Mouse (Mus musculus) forebrain, embryonic 11.5 days (tissue): Measurements from ENCODE around the gene Acvr1. TPM values are rescaled to one million over a fixed set of nuclear protein-coding genes. Genes with fewer than 3 reads are reported as not detected.

Experiments used
- ATAC-seq: fragments of 200-750 bp; cut with Nextera tagmentation; replicated peaks from 2 replicates; pipeline ENCODE4 v1.8.0; 2017; ENCODE audit warnings: moderate TSS enrichment; ENCODE audit not compliant: low FRiP score
- DNase-seq: peaks from one replicate; pipeline ENCODE4 v3.0.0-alpha.2; 2017; ENCODE audit warnings: low spot score
- H3K27ac ChIP-seq: fragments of 300-500 bp; sonication (generic); 2 replicates; pipeline ENCODE4 v1.5.1; 2014; ENCODE audit warnings: low read depth, low read length
- H3K27me3 ChIP-seq: fragments of 300-500 bp; sonication (generic); 2 replicates; pipeline ENCODE4 v1.6.1; 2014; ENCODE audit warnings: mild to moderate bottlenecking, low read length, mixed read lengths; ENCODE audit not compliant: control insufficient read depth, insufficient read depth
- H3K36me3 ChIP-seq: fragments of 300-500 bp; sonication (generic); 2 replicates; pipeline ENCODE4 v1.6.1; 2014; ENCODE audit warnings: mild to moderate bottlenecking, low read length, moderate library complexity, mixed read lengths; ENCODE audit not compliant: control insufficient read depth, insufficient read depth
- H3K4me1 ChIP-seq: fragments of 300-500 bp; sonication (generic); replicated peaks from 2 replicates; pipeline ENCODE4 v1.6.1; 2014; ENCODE audit warnings: low read length, mixed read lengths; ENCODE audit not compliant: control insufficient read depth, insufficient read depth
- H3K4me2 ChIP-seq: fragments of 300-500 bp; sonication (generic); 2 replicates; pipeline ENCODE4 v1.6.1; 2014; ENCODE audit warnings: low read depth, mild to moderate bottlenecking, low read length, moderate library complexity, mixed read lengths; ENCODE audit not compliant: severe bottlenecking
- H3K4me3 ChIP-seq: fragments of 300-500 bp; sonication (generic); 2 replicates; pipeline ENCODE4 v1.5.1; 2014; ENCODE audit warnings: low read depth, low read length
- H3K9ac ChIP-seq: fragments of 300-500 bp; sonication (generic); 2 replicates; pipeline ENCODE4 v1.6.1; 2014; ENCODE audit warnings: low read length
- H3K9me3 ChIP-seq: fragments of 300-500 bp; sonication (generic); 2 replicates; pipeline ENCODE4 v1.6.1; 2016; ENCODE audit warnings: low read length, mixed read lengths; ENCODE audit not compliant: control insufficient read depth
- WGBS: fragments of 180-500 bp; shearing (Covaris S2); extraction: QIAGEN DNeasy Blood & Tissue Kit; methylation state at CpG from one replicate; pipeline ENCODE4 v1.1.7; 2014; 5-methylcytosine and 5-hydroxymethylcytosine counted together
- polyA plus RNA-seq: library from polyadenylated mRNA; unstranded; fragments of >200 nt; fragmentation: Nextera tagmentation; extraction: Ambion mirVana; gene quantifications from 2 replicates; pipeline ENCODE4 v1.2.1, GENCODE M21; 2014

Acvr1 gene
- polyA plus RNA-seq, 1 experiment from 2014 or later: 5.1 TPM

- 0 out of 2 replicates have a peak overlapping the region, but pooled peaks have one; percentile 21 for H3K27ac ChIP-seq
Measured at GRCm38 (mm10) chr2:58486441-58487278, 80.3 kb downstream of the Acvr1 start.

GRCm38 (mm10) chr2:58485683-58486082, 81.3 kb downstream of the Acvr1 start:
- WGBS: 90% methylated on average over 3 of the region's 3 CpGs
- no peak for DNase-seq

More at GRCm38 (mm10) chr2:58486441-58487278, 80.3 kb downstream of the Acvr1 start:
- Histone ChIP-seq H3K9me3 (no peaks in the 10 kb centered on the region; the same call in 1 of the 2 replicates), H3K4me1 (peaks cover 15% of the 10 kb centered on the region; the same call in 1 of the 2 replicates), H3K27me3 (no peaks in the 10 kb centered on the region), H3K36me3 (no peaks in the 10 kb centered on the region), H3K9ac (no peak overlapping the region), H3K4me2 (no peak overlapping the region), H3K4me3 (no peak overlapping the region)
- WGBS: 50% methylated on average over 14 of the region's 14 CpGs
- DNase-seq (no peak), ATAC-seq (peak; percentile 60; the same call in 1 of the 2 replicates)

DNA sequence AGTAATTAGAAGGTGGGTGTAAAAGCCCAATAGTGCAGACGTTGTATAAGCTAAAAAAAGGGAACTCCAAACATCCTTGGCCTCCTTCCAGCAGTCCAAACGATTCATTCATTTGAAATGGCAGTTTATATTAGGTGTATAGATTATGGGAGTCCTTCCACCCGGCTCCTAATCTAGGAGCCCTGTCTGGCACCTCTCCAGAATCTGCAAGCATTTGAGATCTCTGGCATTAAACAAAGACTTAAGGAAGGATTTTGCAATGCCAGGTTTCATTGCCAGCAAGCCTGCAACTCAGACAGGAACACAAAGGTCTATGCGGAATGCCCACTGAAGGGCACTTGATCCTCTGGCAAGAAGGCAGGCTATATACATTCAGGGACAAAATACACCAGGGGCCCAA, 81.8 kb downstream of the Acvr1 start:
- Histone ChIP-seq H3K4me2 (no peak overlapping the region), H3K4me1 (peaks cover 15% of the 10 kb centered on the region; the same call in 1 of the 2 replicates), H3K4me3 (no peak overlapping the region), H3K27ac (no peak overlapping the region), H3K9ac (no peak overlapping the region), H3K9me3 (no peaks in the 10 kb centered on the region), H3K36me3 (no peaks in the 10 kb centered on the region), H3K27me3 (no peaks in the 10 kb centered on the region)
- DNase-seq (no peak), ATAC-seq (no peak)
- 63% methylated on average over 4 of the region's 4 CpGs for WGBS

More at GRCm38 (mm10) chr2:58485683-58486082, 81.3 kb downstream of the Acvr1 start:
- no peak overlapping the region for H3K9ac ChIP-seq
- no peaks in the 10 kb centered on the region for H3K27me3 ChIP-seq
- H3K27ac ChIP-seq: no peak overlapping the region
- no peaks in the 10 kb centered on the region for H3K36me3 ChIP-seq
- no peak overlapping the region for H3K4me3 ChIP-seq
- H3K4me2 ChIP-seq: no peak overlapping the region
- no peaks in the 10 kb centered on the region for H3K9me3 ChIP-seq
- H3K4me1 ChIP-seq: peaks cover 15% of the 10 kb centered on the region; the same call in 1 of the 2 replicates
- no peak for ATAC-seq

GRCm38 (mm10) chr2:58484284-58484965, 82.5 kb downstream of the Acvr1 start:
- H3K4me3 ChIP-seq: no peak overlapping the region
- H3K27me3 ChIP-seq: no peaks in the 10 kb centered on the region
- WGBS: 74% methylated on average over 7 of the region's 7 CpGs
- DNase-seq: no peak
- no peak overlapping the region for H3K27ac ChIP-seq
- H3K4me2 ChIP-seq: no peak overlapping the region
- no peak overlapping the region for H3K9ac ChIP-seq
- no peak for ATAC-seq
- no peaks in the 10 kb centered on the region for H3K36me3 ChIP-seq
- no peaks in the 10 kb centered on the region for H3K9me3 ChIP-seq
- H3K4me1 ChIP-seq: peaks cover 15% of the 10 kb centered on the region; the same call in 1 of the 2 replicates

GRCm38 (mm10) chr2:58481450-58482100, 85.4 kb downstream of the Acvr1 start:
- DNase-seq (no peak), ATAC-seq (no peak)
- Histone ChIP-seq H3K4me3 (no peak overlapping the region), H3K9ac (no peak overlapping the region), H3K4me1 (peaks cover 7% of the 10 kb centered on the region; the same call in 1 of the 2 replicates), H3K27ac (no peak overlapping the region), H3K36me3 (no peaks in the 10 kb centered on the region; the same call in 1 of the 2 replicates), H3K9me3 (no peaks in the 10 kb centered on the region), H3K27me3 (no peaks in the 10 kb centered on the region), H3K4me2 (no peak overlapping the region)
- WGBS: 86% methylated on average over 9 of the region's 9 CpGs

DNA sequence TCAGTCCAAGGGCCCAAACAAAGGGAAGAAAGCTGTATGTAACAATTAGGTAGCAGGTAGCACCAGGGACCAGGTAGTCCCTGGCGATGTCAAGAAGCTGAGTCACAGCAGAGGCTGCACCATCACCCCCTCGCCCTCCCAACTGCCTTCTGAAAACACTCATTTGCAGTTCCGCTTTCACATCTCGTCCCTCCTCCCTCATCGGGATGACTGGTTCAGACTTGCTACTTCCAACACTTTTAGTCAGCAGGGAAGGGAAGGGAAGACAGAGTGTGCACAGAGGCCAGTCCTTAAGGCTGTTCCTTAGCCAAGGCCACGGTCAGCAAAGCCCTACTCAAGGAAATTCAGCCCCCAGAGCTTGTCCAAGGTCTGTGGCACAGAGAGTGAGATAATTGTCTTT, 86.2 kb downstream of the Acvr1 start:
- Histone ChIP-seq H3K4me3 (no peak overlapping the region), H3K4me1 (peaks cover 7% of the 10 kb centered on the region; the same call in 1 of the 2 replicates), H3K27me3 (no peaks in the 10 kb centered on the region), H3K27ac (no peak overlapping the region), H3K9ac (no peak overlapping the region), H3K36me3 (no peaks in the 10 kb centered on the region; the same call in 1 of the 2 replicates), H3K9me3 (no peaks in the 10 kb centered on the region), H3K4me2 (no peak overlapping the region)
- ATAC-seq: no peak
- DNase-seq: no peak
- 87% methylated on average over 6 of the region's 6 CpGs for WGBS

DNA sequence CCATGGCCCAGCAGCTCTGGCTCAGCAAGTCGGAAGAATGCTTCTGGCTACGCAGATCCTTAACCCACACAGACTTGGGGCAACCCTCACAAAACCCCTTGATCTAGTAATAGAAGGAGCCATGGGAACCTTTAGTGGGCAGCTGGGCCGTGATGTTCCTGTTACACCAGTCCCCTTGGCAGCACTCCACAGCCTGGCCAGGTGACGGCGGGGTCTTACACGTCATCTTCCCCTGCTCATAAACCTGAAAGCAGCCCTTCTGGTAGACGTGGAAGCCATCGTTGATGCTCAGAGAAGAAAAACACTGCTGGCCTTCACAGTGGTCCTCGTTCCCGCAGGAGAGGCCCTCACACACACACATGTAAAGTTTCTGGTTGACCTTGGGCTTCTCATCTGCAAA, 87.4 kb downstream of the Acvr1 start:
- H3K4me2 ChIP-seq: no peak overlapping the region
- H3K9ac ChIP-seq: no peak overlapping the region
- H3K36me3 ChIP-seq: no peaks in the 10 kb centered on the region; the same call in 1 of the 2 replicates
- H3K4me1 ChIP-seq: peaks cover 2% of the 10 kb centered on the region; the same call in 1 of the 2 replicates
- no peak for ATAC-seq
- no peak overlapping the region for H3K27ac ChIP-seq
- H3K27me3 ChIP-seq: no peaks in the 10 kb centered on the region
- no peaks in the 10 kb centered on the region for H3K9me3 ChIP-seq
- no peak for DNase-seq
- no peak overlapping the region for H3K4me3 ChIP-seq
- 88% methylated on average over 10 of the region's 10 CpGs for WGBS

GRCm38 (mm10) chr2:58478144-58478543, 88.8 kb downstream of the Acvr1 start:
- Histone ChIP-seq H3K9ac (no peak overlapping the region), H3K9me3 (no peaks in the 10 kb centered on the region), H3K27ac (no peak overlapping the region), H3K27me3 (no peaks in the 10 kb centered on the region), H3K36me3 (no peaks in the 10 kb centered on the region; the same call in 1 of the 2 replicates), H3K4me1 (no peaks in the 10 kb centered on the region; the same call in 1 of the 2 replicates), H3K4me3 (no peak overlapping the region), H3K4me2 (no peak overlapping the region)
- WGBS: 93% methylated on average over 4 of the region's 4 CpGs
- no peak for DNase-seq
- ATAC-seq: no peak
